Mouse (Mus musculus) left cerebral cortex, adult 18-20 months (tissue): Measurements from ENCODE around the gene Sema4a. TPM values are rescaled to one million over a fixed set of nuclear protein-coding genes. Genes with fewer than 3 reads are reported as not detected.
"Not testable (repeated sequence)": the region's sequence is repeated elsewhere in the genome, so short reads cannot be mapped to it uniquely, and the experiment has no call there.

Experiments used
- DNase-seq, 2 experiments: peaks; one replicate each; pipeline ENCODE4 v3.0.0; 2021 to 2022; ENCODE audit warnings: low spot score in 2 of 2, mixed read lengths in 1 of 2
- total RNA-seq, 2 experiments: library from RNA; stranded (reverse); gene quantifications; 2 replicates each; pipeline ENCODE4 v1.2.3; 2021

The Sema4a gene
- total RNA-seq, 2 experiments from 2014 or later: 70.4 to 76.5 TPM

DNA sequence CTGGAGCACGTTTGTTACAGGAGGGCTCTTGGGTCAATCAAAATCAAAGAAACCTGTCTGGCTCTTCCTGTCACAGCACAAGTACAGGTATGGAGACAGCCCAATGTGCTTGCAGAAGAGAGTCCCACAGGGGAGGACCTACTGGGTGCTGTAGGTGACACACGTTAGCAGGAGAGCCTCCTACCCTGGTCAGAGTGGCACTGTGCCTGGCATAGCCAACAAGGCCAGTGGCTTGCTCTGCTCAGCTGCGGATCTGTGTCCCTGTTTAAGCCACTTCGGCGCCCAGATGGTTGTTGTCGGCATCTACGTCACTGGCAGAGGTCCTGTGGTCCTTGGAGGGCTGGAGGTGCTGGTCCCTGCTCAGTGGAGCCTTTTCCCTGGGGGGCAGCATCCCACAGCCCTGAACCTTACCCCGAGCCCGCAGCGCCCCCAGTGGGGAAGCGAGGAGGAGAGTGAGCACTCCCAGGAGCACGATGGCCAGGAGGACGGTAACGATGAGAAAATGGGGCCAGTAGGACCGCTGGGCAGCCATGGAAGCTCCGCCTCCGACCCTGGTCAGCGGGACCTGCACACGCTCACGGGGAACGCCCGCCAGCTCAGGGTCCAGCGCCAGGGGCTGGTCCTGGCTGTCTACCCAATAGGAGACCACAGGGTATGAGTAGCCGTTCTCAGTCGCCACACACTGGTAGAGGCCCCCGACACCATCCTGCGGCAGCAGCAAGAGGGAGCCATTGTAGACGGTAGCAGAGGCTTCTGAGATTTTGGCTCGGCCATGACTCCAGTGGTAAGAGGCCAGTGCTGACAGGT is 24.4 kb downstream of the Sema4a start:
- peak; percentile 48 to 56 for DNase-seq

DNA sequence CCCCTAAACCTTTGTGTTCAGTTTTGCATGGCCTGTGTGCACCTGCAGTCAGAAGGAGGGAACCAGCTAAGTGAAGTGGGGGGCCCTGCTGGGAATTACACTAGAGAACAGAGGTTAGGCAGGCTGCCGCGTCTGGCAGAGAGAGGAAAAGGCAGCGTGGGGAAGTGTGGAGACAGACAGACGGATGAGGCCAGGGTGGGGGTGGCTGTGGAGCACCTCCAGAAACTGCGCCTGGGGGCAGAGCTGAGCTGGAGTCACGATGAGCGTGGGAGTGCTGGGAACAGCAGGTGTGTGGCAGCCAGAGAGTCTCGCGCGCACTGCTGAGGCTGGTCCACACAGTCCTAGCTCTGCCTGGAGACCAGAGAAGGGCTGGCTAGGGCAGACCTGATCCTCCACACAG is 25.5 kb downstream of the Sema4a start:
- peak; percentile 81 to 92 for DNase-seq

DNA sequence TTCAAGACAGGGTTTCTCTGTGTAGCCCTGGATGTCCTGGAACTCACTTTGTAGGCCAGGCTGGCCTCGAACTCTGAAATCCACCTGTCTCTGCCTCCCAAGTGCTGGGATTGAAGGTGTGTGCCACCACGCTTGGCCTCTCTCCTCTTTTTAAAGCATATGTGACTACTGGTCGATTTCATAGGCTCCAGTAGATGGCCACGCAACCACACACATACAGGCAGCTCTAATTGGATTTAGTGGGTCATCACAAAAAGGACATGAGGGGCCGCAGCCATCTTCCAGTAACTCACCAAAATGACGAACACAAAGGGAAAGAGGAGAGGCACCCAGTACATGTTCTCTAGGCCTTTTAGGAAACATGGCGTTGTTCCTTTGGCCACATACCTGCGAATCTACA is 32.3 kb downstream of the Sema4a start:
- not testable (repeated sequence) for DNase-seq

DNA sequence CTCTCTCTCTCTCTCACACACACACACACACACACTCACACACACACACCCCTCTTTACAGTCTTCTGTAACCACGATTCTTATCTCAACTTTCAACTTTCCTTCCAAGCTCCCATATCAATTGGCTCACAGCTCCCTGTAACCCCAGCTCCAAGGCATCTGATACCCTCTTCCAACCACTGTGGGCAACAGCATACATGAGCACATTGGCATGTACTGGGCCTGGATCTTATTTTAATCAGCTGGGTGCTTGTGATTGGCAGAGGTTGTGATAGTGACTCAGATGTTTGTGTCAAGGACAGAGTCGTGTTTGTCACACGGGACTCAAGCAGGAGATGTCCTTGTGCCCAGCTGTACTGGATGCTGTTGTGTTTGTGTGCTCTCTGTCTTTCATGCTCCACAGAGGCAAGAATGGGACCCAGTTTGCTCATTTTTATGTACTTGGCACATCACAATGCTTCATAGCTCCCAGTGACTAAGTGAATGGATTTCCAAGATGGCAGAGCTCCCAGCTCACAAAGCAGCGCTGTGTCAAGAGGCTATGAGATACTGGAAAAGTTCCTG is 33.6 kb downstream of the Sema4a start:
- DNase-seq: no peak

DNA sequence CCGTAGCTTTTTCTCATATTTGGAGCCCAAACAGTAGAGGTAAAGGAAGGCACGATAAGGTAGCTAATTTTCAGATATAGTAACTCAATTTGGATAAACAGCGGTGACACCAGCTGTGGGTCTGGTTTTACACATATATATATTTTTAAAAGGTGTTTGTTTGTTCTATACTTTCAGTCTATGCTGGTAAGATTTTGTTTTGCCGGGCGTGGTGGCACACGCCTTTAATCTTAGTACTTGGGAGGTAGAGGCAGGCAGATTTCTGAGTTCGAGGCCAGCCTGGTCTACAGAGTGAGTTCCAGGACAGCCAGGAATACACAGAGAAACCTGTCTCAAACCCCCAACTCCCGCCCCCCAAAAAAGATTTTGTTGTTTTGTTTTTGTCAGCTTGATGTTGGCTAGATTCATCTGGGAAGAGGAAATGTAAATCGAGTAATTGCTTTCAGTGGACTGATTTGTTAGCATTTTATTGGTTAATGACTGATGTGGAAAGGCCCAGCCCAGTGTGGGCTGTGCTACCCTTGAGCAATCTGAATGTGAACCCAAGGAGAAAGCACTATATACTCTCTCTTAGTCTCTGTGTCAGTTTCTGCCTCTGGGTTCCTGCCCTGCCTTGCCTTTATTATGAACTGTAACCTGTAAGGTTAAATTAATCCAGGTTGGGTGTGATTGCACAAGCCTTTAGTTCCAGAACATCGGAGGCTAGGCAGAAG is 35.1 kb downstream of the Sema4a start:
- no peak for DNase-seq

DNA sequence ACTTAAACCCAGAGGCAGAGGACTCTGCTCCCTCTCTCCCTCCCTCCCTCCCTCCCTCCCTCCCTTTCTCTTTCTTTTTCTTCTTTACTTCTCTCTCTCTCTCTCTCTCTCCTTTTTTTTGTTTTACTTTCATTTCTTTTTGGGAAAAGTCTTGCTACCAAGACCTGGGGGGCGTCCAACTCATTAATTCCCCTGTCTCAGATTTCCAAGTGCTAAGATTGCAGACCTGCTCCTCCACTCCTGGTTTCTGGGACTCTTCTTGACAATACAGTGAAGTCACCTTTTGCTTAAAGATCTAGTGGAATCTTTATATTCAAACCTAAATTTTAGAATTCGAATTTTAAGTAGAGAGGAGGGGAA is 35.7 kb downstream of the Sema4a start:
- DNase-seq: no peak

DNA sequence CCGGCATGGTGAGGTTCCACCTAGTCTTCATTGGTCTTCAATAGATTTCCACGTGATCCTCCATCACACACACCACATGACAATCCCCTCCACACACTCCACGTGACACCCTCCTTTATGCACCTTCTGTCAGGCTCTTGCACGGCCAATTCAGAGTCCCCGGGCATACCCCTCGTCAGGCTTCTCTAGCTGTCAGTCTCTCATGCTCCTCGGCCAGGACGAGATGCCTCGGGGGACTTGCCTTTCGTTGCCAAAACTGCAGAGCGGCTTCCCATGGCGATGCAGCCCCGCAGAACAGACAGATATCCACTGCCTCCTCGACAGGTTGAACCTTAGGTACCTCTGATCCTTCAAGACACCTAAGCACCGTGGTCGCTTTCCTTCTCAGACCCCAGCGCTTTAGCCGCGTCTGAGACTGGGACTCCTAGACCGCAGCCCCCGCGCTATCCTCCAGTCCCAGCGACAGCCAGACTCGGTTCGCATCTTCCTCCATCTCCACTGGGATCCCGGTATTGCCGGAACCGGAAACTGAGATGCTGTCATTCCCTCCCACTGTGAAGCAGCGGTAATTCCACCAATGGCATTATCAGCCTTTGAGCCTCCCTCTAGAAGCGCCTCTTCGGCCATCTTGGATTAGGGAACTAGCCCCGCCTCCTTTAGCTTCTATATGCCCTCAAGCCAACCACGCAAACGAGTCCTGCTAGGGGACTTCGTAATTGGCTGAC is 36.2 kb downstream of the Sema4a start, which contains the start of gene Slc25a44:
TSS of gene Slc25a44 (minus strand) at position 535 of the 725 bp plus-strand sequence.
- DNase-seq: peak; percentile 93 to 95

DNA sequence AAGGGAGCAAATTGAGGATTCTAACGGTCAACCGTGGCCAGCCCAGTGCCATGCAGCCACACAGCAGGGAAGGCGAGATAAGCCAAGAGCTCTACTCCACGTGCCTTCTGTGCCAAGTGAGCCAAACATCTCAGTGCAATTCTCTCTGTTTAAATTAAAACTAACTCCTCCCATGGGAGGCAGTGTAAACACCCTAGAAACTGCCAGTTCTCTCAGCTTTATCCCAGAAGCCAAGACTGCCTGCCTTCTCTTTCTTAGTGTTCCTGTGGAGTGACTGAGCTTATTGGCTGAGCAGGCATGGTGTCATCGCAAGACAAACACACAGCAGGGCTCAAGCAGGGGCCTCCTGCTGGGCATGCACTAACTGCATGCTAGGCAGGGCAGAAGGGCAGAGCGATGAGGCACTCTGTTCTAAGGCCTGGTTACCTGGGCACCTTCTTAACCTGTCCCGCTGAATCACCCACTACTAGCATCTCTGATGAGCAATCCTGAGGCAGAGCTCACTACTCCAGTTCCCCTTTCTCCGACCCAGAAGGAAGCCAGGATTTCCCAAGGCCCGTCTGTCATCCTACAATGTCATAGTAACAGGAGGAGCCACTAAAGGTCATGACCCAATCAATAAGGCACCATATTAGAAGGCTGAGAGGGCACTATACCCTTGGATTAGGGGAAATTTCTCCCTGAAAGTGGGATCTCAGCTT is 38.8 kb downstream of the Sema4a start:
- DNase-seq: peak; percentile 21 to 41

DNA sequence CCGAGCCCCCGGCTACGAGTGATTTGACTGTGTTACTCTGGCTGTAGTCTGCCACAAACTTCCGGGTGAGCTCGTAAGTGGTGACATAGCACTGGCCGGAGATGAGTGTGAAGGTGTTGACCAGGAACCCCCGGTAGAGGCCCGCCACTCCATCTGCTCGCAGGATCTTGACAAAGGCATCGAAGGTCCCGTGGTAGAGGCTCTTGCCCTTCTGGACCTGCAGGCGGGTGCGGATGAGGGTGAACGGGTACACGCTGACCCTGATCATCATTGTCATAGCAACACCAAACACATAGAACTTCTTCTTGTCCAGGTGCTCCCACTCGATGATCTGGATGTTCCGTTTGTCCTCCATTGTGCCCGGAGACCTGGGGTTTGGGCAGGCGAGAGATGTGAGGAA is 40.2 kb downstream of the Sema4a start:
- DNase-seq: no peak

DNA sequence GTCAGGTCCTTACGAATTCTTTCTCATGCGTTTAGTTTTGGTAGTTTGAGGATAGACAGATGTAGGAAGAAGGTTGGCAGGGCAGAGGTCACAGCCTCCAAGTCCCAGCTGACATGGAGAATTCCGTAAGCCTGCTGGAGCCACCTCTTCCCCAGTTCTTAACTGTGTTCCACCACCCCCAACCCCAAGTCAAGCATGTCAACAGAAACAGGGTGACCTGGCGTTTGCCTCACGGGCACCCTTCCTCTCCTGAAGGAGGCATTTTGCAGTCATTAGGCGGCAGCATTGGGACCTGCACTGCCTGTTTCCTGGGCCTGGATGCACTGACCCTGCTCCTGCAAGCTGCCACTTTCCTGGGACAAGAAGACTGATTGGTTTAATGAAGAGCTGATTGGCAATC is 43.0 kb downstream of the Sema4a start:
- no peak for DNase-seq

DNA sequence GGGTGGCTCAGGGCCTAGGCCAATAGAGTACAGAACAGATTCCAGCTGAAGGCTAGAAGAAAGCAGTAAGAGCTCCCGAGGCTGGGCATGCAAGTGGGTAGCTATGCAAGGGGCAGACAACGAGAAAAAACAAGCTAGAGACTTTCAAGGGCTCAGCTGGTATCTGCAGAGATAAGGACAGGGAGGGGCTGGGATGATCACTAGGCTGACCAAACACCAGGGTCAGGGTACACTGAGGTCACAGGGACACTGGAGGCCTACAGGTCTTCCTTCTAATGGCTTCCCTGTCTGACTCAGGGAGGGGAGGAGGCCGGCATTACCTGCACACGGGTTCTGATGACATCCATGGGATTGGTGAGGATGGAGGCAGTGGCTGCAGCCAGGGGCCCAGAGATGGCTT is 45.3 kb downstream of the Sema4a start:
- DNase-seq: no peak

DNA sequence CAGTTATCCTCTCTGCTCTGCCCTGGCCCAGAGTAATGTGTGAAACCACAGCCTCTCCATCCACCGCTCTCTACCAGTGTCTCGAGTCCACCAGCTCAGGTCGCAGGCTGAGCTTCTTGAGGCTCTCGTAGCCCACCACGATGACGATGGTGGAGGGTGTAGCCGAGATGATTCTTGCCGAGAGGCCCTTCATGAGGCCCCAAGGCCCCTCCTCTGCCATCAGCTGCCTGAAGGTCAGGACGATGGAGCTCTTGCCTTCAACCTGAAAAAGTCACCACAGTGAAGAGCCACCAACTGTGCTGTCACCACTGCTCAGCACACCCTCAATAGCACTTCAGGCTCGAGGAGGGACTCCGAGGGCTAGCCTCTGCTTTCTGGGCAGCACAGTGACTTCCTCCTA is 48.3 kb downstream of the Sema4a start:
- DNase-seq: no peak

DNA sequence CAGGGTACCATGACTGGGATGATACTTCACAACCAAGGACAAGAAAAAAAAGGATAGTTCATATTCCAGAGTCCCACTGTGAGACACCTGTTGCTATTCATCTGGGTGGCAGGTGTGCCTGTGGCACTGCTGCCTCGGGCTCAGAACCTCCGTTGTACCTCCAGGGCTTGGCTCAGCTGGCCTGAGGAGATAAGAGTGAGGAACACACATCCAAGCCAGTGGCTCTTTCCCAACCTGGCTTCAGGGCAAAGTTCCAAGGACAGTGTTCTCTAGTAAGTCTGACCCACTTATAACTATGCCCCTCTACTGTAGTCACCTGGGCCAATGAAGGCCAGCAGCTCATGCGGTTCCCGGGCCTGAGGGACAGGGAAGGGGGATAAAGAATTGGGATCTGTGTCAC is 49.3 kb downstream of the Sema4a start:
- no peak for DNase-seq

DNA sequence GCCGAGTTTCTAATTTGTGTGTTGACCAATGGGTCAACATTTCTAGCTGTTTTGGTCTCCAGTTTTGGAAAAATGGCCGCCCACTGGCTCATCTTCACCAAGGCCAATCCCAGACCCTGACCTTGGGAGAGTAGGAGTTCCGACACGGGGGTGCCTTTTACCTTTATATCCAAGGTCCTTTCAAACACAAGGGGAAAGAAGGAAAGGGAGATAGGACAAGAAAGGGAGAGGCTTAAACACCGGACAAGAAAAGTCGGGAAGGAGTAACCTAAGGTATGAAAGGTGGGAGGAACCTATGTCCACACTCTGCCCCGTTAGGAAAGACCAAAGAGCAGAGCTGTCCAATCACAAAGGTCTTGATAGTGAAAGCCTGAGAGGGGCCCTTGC is 50.3 kb downstream of the Sema4a start:
- no peak for DNase-seq

DNA sequence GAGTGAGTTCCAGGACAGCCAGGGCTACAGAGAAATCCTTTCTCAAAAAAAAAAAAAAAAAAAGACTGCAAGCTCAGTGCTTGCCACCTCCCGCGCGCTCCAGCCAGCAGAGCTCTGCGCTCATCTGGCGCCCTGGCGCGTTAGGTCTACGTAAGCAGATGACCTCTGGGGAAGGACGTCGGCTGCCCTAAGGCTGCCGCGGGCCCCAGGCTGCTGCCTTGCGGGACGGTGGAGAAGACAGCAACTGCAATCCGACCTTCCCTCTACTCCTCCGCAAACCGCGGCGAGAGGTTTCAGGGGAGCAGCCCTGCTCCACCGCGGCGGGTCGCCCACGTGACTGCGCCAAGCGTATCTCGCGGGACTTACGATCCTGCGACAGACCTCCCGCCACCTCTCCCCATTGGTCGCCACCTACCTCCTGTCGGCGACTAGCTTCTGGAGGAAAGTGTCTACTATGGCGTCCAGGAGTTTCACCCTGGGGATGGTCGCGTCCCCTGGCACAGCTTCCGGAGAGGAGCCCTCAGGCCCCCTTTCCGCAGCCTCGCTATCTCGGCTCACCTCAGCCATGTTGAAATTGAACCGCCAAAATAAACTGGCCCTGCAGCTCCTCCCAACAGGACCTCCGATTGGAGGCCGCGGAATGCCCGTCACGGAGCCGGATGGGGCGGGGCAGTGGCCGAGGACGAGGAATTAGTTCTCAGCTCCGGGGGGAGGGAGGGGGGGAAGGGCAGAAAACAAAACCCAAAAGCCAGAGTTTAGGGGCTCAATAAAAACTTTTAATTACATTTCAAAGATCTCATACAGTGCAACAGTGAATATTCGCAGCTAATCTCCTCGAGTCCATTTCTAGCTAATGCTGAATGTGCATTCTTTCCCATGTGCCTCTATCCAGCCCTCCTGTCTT is 51.0 kb downstream of the Sema4a start, which contains the start of gene Pmf1:
TSS of gene Pmf1 (minus strand) at position 591 of the 904 bp plus-strand sequence.
- DNase-seq: peak; percentile 86 to 88

DNA sequence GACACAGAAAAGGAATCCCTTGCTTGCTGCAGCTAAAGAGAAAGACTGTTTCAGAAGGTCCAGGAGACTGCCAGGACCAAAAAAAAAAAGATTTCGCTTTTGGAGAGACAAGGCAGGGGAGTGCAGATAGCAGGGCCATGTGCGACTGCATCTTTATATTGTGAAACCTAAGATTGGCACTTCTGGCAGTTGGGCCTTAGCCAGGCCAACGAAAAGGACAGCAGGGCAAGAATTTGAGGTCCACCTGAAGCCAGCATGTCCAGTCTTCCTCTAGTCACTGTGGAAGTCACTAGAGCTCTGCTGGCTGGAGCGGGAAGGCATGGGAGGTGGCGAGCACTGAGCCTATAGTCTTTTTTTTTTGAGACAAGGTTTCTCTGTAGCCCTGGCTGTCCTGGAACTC is 52.0 kb downstream of the Sema4a start:
- DNase-seq: no peak

DNA sequence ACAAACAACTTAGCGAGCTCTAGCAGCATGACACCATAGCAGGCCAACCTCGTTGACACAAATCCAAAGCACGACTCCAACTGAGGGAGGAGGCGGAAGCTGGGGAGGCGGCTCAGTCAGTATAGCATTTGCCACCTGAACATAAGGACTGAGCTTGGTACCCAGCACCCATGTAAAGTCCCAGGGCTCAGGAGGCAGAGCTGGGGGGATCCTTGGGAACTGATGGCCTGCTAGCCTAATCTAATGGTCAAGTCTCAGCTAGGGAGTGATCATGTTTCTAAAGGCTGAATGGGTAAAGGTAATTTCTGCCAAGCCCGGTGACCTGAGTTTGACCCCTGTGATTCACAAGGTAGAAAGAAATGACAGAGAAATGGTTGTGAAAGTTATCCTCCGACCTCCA is 53.5 kb downstream of the Sema4a start:
- DNase-seq: no peak

DNA sequence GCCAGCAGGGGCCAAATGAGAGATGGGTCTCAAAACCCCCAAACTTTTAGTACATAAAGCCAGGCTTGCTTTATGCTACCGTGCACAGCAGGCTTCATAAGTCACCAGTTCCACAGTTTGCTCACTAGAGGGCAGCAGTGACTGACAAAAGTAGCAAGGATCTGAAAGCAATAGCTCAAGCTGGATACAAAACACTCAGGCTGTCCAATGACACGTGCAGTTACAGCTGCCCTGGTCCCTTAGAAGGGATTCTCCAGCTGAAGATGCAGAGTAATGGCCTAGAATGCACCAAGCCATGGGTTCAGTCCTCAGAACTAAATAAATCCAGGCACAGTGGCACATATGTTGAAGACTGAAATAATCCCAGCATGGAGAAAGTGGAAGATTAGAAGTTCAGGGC is 53.9 kb downstream of the Sema4a start:
- peak; percentile 57 to 70 for DNase-seq

DNA sequence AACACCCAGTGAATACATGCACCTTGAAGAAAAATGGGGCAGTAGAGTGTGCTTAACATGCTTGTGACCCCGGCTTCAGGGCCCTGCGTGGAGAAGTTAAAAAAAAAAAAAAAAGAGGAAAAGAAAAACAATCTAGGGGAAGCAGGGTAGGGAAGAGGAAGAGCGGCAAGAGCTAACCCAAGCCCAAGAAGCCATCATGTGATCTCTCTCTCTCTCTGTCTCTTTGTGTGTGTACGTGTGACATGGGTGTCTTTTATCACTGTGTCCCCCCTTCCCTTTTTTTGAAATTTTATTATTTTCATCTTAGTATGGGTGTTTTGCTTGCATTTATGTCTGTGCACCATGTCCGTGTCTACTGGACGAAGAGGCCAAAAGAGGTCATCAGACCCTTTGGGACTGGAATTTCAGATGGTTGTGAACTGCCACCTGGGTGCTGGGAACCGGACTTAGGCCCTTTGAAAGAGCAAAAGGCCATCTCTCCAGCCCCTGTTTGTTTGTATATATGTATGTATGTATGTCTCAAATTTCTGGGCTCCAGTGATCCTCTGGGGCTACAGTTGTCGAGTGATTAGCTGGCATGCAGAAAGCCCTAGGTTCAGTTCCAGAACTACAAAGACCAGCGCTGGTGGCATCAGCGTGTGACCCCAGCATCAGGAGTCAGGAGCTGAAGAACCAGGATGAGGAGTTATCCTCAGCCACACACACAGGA is 57.3 kb downstream of the Sema4a start:
- no peak for DNase-seq
